Mouse (Mus musculus): Measurements from ENCODE around the gene Lgals2.

- TF ChIP-seq POLR2A (IDR thresholded peaks at IDR 0.05; ENCODE audit: control insufficient read depth, extremely low read depth, insufficient read depth, low read length, poor library complexity) (no peak), CTCF (IDR thresholded peaks at IDR 0.05; ENCODE audit: borderline replicate concordance, control insufficient read depth, extremely low read depth, insufficient read depth, low read length, poor library complexity) (no peak)
These were observed 15.1 kb downstream of the Lgals2 start for GRCm38 (mm10) chr15:78840241-78840640.

Measured in thymus, adult 2 months (tissue).